Mouse (Mus musculus): ENCODE results near the gene Tmem88b.

The Tmem88b gene

GRCm38 (mm10) chr4:155785819-155786218, at the start of gene Tmem88b:
TSS of gene Tmem88b (minus strand) at chr4:155785874.
- DNase-seq (ENCODE audit: low read depth, low spot score), result no peak

GRCm38 (mm10) chr4:155833836-155834235, 48.2 kb upstream of the Tmem88b start:
- DNase-seq (ENCODE audit: low read depth, low spot score), result peak; percentile 61

GRCm38 (mm10) chr4:155833234-155833633, 47.6 kb upstream of the Tmem88b start:
- no peak for DNase-seq (ENCODE audit: low read depth, low spot score)

GRCm38 (mm10) chr4:155832321-155832720, 46.6 kb upstream of the Tmem88b start:
- no peak for DNase-seq (ENCODE audit: low read depth, low spot score)

- no peak for DNase-seq (ENCODE audit: low read depth, low spot score)
Measured at GRCm38 (mm10) chr4:155831831-155832230, 46.2 kb upstream of the Tmem88b start.

- DNase-seq (ENCODE audit: low read depth, low spot score), result peak; percentile 93
Measured at GRCm38 (mm10) chr4:155831205-155831766, 45.6 kb upstream of the Tmem88b start, which contains the start of gene Aurkaip1. TSS of gene Aurkaip1 (plus strand) at chr4:155831272.

GRCm38 (mm10) chr4:155830596-155830995, 44.9 kb upstream of the Tmem88b start:
- no peak for DNase-seq (ENCODE audit: low read depth, low spot score)

GRCm38 (mm10) chr4:155829866-155830265, 44.2 kb upstream of the Tmem88b start:
- no peak for DNase-seq (ENCODE audit: low read depth, low spot score)

- no peak for DNase-seq (ENCODE audit: low read depth, low spot score)
Measured at GRCm38 (mm10) chr4:155823443-155823842, 37.8 kb upstream of the Tmem88b start.

- DNase-seq (ENCODE audit: low read depth, low spot score), result no peak
Measured at GRCm38 (mm10) chr4:155821025-155821424, 35.4 kb upstream of the Tmem88b start.

- no peak for DNase-seq (ENCODE audit: low read depth, low spot score)
Measured at GRCm38 (mm10) chr4:155817533-155817932, 31.9 kb upstream of the Tmem88b start.

GRCm38 (mm10) chr4:155812665-155813181, 27.0 kb upstream of the Tmem88b start:
- DNase-seq (ENCODE audit: low read depth, low spot score), result no peak

- peak; percentile 92 for DNase-seq (ENCODE audit: low read depth, low spot score)
Measured at GRCm38 (mm10) chr4:155811929-155812664, 26.4 kb upstream of the Tmem88b start, which contains the start of gene Ccnl2. TSS of gene Ccnl2 (plus strand) at chr4:155812489.

GRCm38 (mm10) chr4:155807841-155808240, 22.2 kb upstream of the Tmem88b start:
- DNase-seq (ENCODE audit: low read depth, low spot score), result no peak

GRCm38 (mm10) chr4:155803340-155804041, 17.8 kb upstream of the Tmem88b start:
- DNase-seq (ENCODE audit: low read depth, low spot score), result peak; percentile 89

- DNase-seq (ENCODE audit: low read depth, low spot score), result no peak
Measured at GRCm38 (mm10) chr4:155802741-155803339, 17.2 kb upstream of the Tmem88b start, which contains the start of gene Mrpl20. TSS of gene Mrpl20 (plus strand) at chr4:155802878.

- DNase-seq (ENCODE audit: low read depth, low spot score), result no peak
Measured at GRCm38 (mm10) chr4:155802075-155802474, 16.4 kb upstream of the Tmem88b start.

GRCm38 (mm10) chr4:155793730-155794129, 8.1 kb upstream of the Tmem88b start:
- no peak for DNase-seq (ENCODE audit: low read depth, low spot score)

GRCm38 (mm10) chr4:155791240-155791933, 5.7 kb upstream of the Tmem88b start:
- DNase-seq (ENCODE audit: low read depth, low spot score), result no peak

- no peak for DNase-seq (ENCODE audit: low read depth, low spot score)
Measured at GRCm38 (mm10) chr4:155790650-155791161, 5.0 kb upstream of the Tmem88b start.

- no peak for DNase-seq (ENCODE audit: low read depth, low spot score)
Measured at GRCm38 (mm10) chr4:155790021-155790489, 4.4 kb upstream of the Tmem88b start, which contains the start of gene Ankrd65. TSS of gene Ankrd65 (plus strand) at chr4:155790439.

All from retina, postnatal 7 days (tissue).